Mouse (Mus musculus): Measurements from ENCODE around the gene Smad3. TPM values are rescaled to one million over a fixed set of nuclear protein-coding genes. Genes with fewer than 3 reads are reported as not detected.

The Smad3 gene
- polyA plus RNA-seq, 1 experiment from 2014 or later, result 24.0 TPM

- no peaks in the 10 kb centered on the region for H3K36me3 ChIP-seq (ENCODE audit: control insufficient read depth, insufficient read depth, low read length)
- H3K9ac ChIP-seq (ENCODE audit: low read length), result no peak overlapping the region
- H3K4me3 ChIP-seq (ENCODE audit: low read depth, low read length), result no peak overlapping the region
- DNase-seq (ENCODE audit: low spot score) (no peak), ATAC-seq (ENCODE audit: insufficient number of reproducible peaks, low FRiP score, low TSS enrichment, low read depth) (no peak)
- 69% methylated on average over 12 of the region's 12 CpGs for WGBS
- peak overlapping the region; percentile 43 for H3K27ac ChIP-seq (replicated peaks; ENCODE audit: low read depth, low read length)
- H3K4me1 ChIP-seq (ENCODE audit: control insufficient read depth, insufficient read depth, low read length), result peaks cover 37% of the 10 kb centered on the region
- H3K27me3 ChIP-seq (ENCODE audit: control insufficient read depth, insufficient read depth, low read length), result no peaks in the 10 kb centered on the region
- H3K9me3 ChIP-seq (ENCODE audit: control insufficient read depth, low read length), result no peaks in the 10 kb centered on the region
- no peak overlapping the region for H3K4me2 ChIP-seq (ENCODE audit: low read depth, severe bottlenecking)
Observed at GRCm38 (mm10) chr9:63738086-63738701, 19.6 kb downstream of the Smad3 start.

- 59% methylated on average over 9 of the region's 9 CpGs for WGBS
- DNase-seq (ENCODE audit: low spot score) (peak; percentile 57), ATAC-seq (ENCODE audit: insufficient number of reproducible peaks, low FRiP score, low TSS enrichment, low read depth) (no peak)
- H3K4me2 ChIP-seq (ENCODE audit: low read depth, severe bottlenecking), result no peak overlapping the region
- H3K4me3 ChIP-seq (ENCODE audit: low read depth, low read length), result no peak overlapping the region
- no peaks in the 10 kb centered on the region for H3K36me3 ChIP-seq (ENCODE audit: control insufficient read depth, insufficient read depth, low read length)
- H3K9ac ChIP-seq (ENCODE audit: low read length), result no peak overlapping the region
- peaks cover 36% of the 10 kb centered on the region for H3K4me1 ChIP-seq (ENCODE audit: control insufficient read depth, insufficient read depth, low read length)
- no peaks in the 10 kb centered on the region for H3K27me3 ChIP-seq (ENCODE audit: control insufficient read depth, insufficient read depth, low read length)
- no peaks in the 10 kb centered on the region for H3K9me3 ChIP-seq (ENCODE audit: control insufficient read depth, low read length)
- H3K27ac ChIP-seq (replicated peaks; ENCODE audit: low read depth, low read length), result peak overlapping the region; percentile 43
Observed at GRCm38 (mm10) chr9:63737426-63737931, 20.3 kb downstream of the Smad3 start.

- H3K4me3 ChIP-seq (ENCODE audit: low read depth, low read length), result no peak overlapping the region
- H3K9ac ChIP-seq (ENCODE audit: low read length), result no peak overlapping the region
- 88% methylated on average over 8 of the region's 8 CpGs for WGBS
- no peaks in the 10 kb centered on the region for H3K9me3 ChIP-seq (ENCODE audit: control insufficient read depth, low read length)
- ATAC-seq (ENCODE audit: insufficient number of reproducible peaks, low FRiP score, low TSS enrichment, low read depth) (no peak), DNase-seq (ENCODE audit: low spot score) (no peak)
- H3K4me1 ChIP-seq (ENCODE audit: control insufficient read depth, insufficient read depth, low read length), result peaks cover 36% of the 10 kb centered on the region
- H3K36me3 ChIP-seq (ENCODE audit: control insufficient read depth, insufficient read depth, low read length), result no peaks in the 10 kb centered on the region
- H3K4me2 ChIP-seq (ENCODE audit: low read depth, severe bottlenecking), result no peak overlapping the region
- no peaks in the 10 kb centered on the region for H3K27me3 ChIP-seq (ENCODE audit: control insufficient read depth, insufficient read depth, low read length)
- no peak overlapping the region for H3K27ac ChIP-seq (replicated peaks; ENCODE audit: low read depth, low read length)
Observed at GRCm38 (mm10) chr9:63734261-63734660, 23.5 kb downstream of the Smad3 start.

- DNase-seq (ENCODE audit: low spot score) (no peak), ATAC-seq (ENCODE audit: insufficient number of reproducible peaks, low FRiP score, low TSS enrichment, low read depth) (no peak)
- no peak overlapping the region for H3K27ac ChIP-seq (replicated peaks; ENCODE audit: low read depth, low read length)
- H3K36me3 ChIP-seq (ENCODE audit: control insufficient read depth, insufficient read depth, low read length), result no peaks in the 10 kb centered on the region
- H3K4me1 ChIP-seq (ENCODE audit: control insufficient read depth, insufficient read depth, low read length), result peaks cover 22% of the 10 kb centered on the region
- H3K9ac ChIP-seq (ENCODE audit: low read length), result no peak overlapping the region
- no peak overlapping the region for H3K4me2 ChIP-seq (ENCODE audit: low read depth, severe bottlenecking)
- no peak overlapping the region for H3K4me3 ChIP-seq (ENCODE audit: low read depth, low read length)
- WGBS, result 90% methylated on average over 7 of the region's 7 CpGs
- no peaks in the 10 kb centered on the region for H3K27me3 ChIP-seq (ENCODE audit: control insufficient read depth, insufficient read depth, low read length)
- H3K9me3 ChIP-seq (ENCODE audit: control insufficient read depth, low read length), result no peaks in the 10 kb centered on the region
Observed at GRCm38 (mm10) chr9:63732700-63733099, 25.1 kb downstream of the Smad3 start.

- no peaks in the 10 kb centered on the region for H3K9me3 ChIP-seq (ENCODE audit: control insufficient read depth, low read length)
- no peaks in the 10 kb centered on the region for H3K27me3 ChIP-seq (ENCODE audit: control insufficient read depth, insufficient read depth, low read length)
- no peak for DNase-seq (ENCODE audit: low spot score)
- no peaks in the 10 kb centered on the region for H3K36me3 ChIP-seq (ENCODE audit: control insufficient read depth, insufficient read depth, low read length)
- 81% methylated on average over 9 of the region's 9 CpGs for WGBS
- H3K9ac ChIP-seq (ENCODE audit: low read length), result no peak overlapping the region
- H3K4me3 ChIP-seq (ENCODE audit: low read depth, low read length), result no peak overlapping the region
- H3K4me1 ChIP-seq (ENCODE audit: control insufficient read depth, insufficient read depth, low read length), result peaks cover 16% of the 10 kb centered on the region
- H3K4me2 ChIP-seq (ENCODE audit: low read depth, severe bottlenecking), result no peak overlapping the region
- no peak for ATAC-seq (ENCODE audit: insufficient number of reproducible peaks, low FRiP score, low TSS enrichment, low read depth)
- no peak overlapping the region for H3K27ac ChIP-seq (replicated peaks; ENCODE audit: low read depth, low read length)
Observed at GRCm38 (mm10) chr9:63731114-63731828, 26.5 kb downstream of the Smad3 start.

GRCm38 (mm10) chr9:63728969-63729368, 28.8 kb downstream of the Smad3 start:
- peaks cover 10% of the 10 kb centered on the region for H3K4me1 ChIP-seq (ENCODE audit: control insufficient read depth, insufficient read depth, low read length)
- H3K27ac ChIP-seq (replicated peaks; ENCODE audit: low read depth, low read length), result no peak overlapping the region
- no peaks in the 10 kb centered on the region for H3K36me3 ChIP-seq (ENCODE audit: control insufficient read depth, insufficient read depth, low read length)

GRCm38 (mm10) chr9:63727070-63727469, 30.7 kb downstream of the Smad3 start:
- no peaks in the 10 kb centered on the region for H3K27me3 ChIP-seq (ENCODE audit: control insufficient read depth, insufficient read depth, low read length)
- H3K4me3 ChIP-seq (ENCODE audit: low read depth, low read length), result no peak overlapping the region
- H3K9me3 ChIP-seq (ENCODE audit: control insufficient read depth, low read length), result no peaks in the 10 kb centered on the region
- no peaks in the 10 kb centered on the region for H3K36me3 ChIP-seq (ENCODE audit: control insufficient read depth, insufficient read depth, low read length)
- 87% methylated on average over 6 of the region's 6 CpGs for WGBS
- H3K4me1 ChIP-seq (ENCODE audit: control insufficient read depth, insufficient read depth, low read length), result peaks cover 10% of the 10 kb centered on the region
- no peak for ATAC-seq (ENCODE audit: insufficient number of reproducible peaks, low FRiP score, low TSS enrichment, low read depth)
- DNase-seq (ENCODE audit: low spot score), result no peak
- no peak overlapping the region for H3K9ac ChIP-seq (ENCODE audit: low read length)
- no peak overlapping the region for H3K27ac ChIP-seq (replicated peaks; ENCODE audit: low read depth, low read length)
- no peak overlapping the region for H3K4me2 ChIP-seq (ENCODE audit: low read depth, severe bottlenecking)

More at GRCm38 (mm10) chr9:63728969-63729368, 28.8 kb downstream of the Smad3 start:
- H3K9ac ChIP-seq (ENCODE audit: low read length), result no peak overlapping the region
- H3K4me3 ChIP-seq (ENCODE audit: low read depth, low read length), result no peak overlapping the region
- H3K27me3 ChIP-seq (ENCODE audit: control insufficient read depth, insufficient read depth, low read length), result no peaks in the 10 kb centered on the region
- H3K4me2 ChIP-seq (ENCODE audit: low read depth, severe bottlenecking), result no peak overlapping the region
- no peaks in the 10 kb centered on the region for H3K9me3 ChIP-seq (ENCODE audit: control insufficient read depth, low read length)
- DNase-seq (ENCODE audit: low spot score) (no peak), ATAC-seq (ENCODE audit: insufficient number of reproducible peaks, low FRiP score, low TSS enrichment, low read depth) (no peak)
- 84% methylated on average over 10 of the region's 10 CpGs for WGBS

- H3K4me1 ChIP-seq (ENCODE audit: control insufficient read depth, insufficient read depth, low read length), result peaks cover 10% of the 10 kb centered on the region
- no peaks in the 10 kb centered on the region for H3K36me3 ChIP-seq (ENCODE audit: control insufficient read depth, insufficient read depth, low read length)
- ATAC-seq (ENCODE audit: insufficient number of reproducible peaks, low FRiP score, low TSS enrichment, low read depth) (no peak), DNase-seq (ENCODE audit: low spot score) (no peak)
- 55% methylated on average over 13 of the region's 13 CpGs for WGBS
- no peaks in the 10 kb centered on the region for H3K9me3 ChIP-seq (ENCODE audit: control insufficient read depth, low read length)
- H3K27ac ChIP-seq (replicated peaks; ENCODE audit: low read depth, low read length), result no peak overlapping the region
- H3K27me3 ChIP-seq (ENCODE audit: control insufficient read depth, insufficient read depth, low read length), result no peaks in the 10 kb centered on the region
- no peak overlapping the region for H3K9ac ChIP-seq (ENCODE audit: low read length)
- H3K4me2 ChIP-seq (ENCODE audit: low read depth, severe bottlenecking), result no peak overlapping the region
- H3K4me3 ChIP-seq (ENCODE audit: low read depth, low read length), result no peak overlapping the region
Observed at GRCm38 (mm10) chr9:63726088-63727010, 31.4 kb downstream of the Smad3 start.

Measured in limb, embryonic 11.5 days (tissue).